Mouse (Mus musculus) hindlimb bud, embryonic 11.5 days (tissue): Measurements from ENCODE around the gene Dpm1.

Experiments
- DNase-seq: peaks from one replicate; pipeline ENCODE4 v3.0.0-alpha.2; 2012; ENCODE audit warnings: low read depth, low spot score; ENCODE audit errors: extremely low spot score

Gene Dpm1

GRCm38 (mm10) chr2:168229116-168230025, 1.0 kb downstream of the Dpm1 start:
- DNase-seq = no peak

GRCm38 (mm10) chr2:168223326-168223725, 7.1 kb downstream of the Dpm1 start:
- no peak for DNase-seq

- DNase-seq = no peak
These were observed 16.5 kb downstream of the Dpm1 start for GRCm38 (mm10) chr2:168213788-168214397.

DNA sequence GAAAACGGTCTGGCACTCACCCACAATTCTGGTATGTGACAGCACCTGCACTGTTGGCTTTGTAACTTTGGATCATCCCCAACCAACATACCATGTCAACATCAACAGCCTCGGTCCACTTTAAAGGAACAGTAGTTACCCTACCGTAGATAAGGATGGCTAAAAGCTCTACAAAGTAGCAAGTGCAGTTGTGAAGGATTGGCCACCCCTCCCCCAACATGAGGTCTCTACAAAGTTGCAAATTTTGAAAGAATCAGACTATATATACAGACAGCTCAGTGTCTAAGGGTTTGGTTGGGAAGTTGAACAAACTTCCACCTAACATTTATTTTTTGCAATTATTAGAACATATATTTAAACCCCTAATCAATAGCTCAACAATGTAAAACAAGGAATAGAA, 22.5 kb downstream of the Dpm1 start:
- DNase-seq = no peak

DNA sequence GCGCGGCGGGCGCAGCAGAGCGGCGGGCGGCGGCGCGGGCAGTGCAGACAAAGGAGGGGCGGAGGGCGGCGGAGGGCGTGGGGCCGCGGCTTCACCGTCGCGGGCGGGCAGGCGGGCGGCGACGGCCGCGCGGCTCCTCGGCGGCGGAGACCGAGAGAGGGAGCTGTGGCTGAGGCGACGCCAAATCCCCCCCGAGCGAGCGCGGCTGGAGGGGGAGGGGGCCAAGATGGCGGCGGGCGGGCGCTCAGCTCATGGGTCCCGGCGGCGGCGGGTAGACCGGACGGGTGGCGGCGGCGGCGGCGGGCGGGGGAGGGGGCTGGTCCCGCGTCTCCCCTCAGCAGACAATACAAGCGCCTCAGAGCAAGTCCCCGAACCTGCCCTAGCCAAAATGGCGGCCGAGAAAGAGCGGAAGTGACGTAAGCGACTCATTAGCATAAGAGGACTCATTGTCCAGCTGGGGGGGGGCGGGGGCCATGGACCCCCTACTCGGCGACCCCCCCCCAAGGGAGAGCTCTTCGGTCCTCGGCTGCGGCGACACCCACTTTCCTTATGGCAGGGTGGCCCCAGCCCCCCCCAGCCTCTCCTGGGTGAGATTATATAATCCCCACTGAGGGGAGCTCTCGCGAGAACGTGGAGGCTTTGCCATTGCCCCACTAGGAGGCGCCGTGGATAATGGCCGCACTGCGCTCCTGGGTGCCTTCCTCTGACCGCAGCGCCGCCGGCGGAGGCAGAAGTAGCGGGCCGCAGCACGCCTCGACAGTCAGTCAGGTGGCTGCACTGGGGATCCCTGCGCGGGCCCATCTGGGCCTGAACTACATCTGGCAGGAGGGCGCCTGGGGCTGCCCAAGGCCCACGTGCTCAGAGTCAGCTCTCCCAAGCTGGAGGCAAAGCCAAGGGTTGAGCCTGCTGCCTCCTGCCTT, 23.4 kb downstream of the Dpm1 start, which contains the start of gene Adnp:
Gene Adnp (minus strand): TSS at position 388 of the 920 bp plus-strand sequence.
- DNase-seq = peak; percentile 89

DNA sequence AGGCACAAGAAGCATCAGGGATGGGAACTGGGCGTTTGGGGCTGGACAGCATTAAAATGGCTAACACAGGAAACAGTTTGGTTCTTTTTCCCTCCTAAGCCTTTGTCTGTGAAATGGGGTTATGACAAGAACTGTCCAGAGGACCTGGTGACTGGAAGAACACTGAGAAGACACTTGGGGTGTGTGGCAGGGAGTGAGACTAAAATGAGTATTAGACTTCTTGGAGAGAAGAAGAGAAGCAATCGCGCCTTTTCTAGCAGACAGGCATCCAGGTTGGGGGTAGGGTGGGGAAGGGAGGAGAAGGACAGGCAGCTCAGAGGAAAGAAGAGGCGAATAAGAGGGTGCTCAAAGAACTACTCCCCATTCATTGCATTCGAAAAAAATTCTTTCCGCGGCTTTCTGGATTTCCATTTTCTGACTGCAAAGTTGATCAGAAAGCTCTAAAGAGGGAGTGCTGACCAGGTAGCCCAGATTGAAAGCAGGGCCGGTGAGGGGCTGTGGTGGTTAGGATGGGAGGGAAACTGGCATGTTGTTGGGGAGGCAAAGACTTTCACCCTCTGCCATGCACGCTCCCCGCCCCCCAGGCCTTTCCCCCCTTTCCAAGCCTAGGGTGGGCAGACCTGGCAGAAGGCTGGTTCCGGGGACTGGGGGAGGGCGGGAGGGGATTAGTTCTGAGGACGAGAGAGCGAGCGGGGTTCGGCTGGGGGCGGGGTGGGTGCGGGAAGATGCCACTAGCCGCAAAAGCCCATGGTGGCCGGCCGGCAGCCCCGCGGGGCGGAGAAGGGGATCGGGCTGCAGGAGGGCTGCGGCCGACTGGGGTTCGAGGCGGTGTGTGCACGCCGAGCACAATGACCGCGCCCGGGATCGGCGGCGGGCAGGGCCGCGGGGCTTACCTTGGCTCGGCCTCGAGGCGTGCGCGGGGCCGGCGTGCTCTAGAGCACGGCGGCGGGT, 24.4 kb downstream of the Dpm1 start:
- DNase-seq = no peak

- DNase-seq = peak; percentile 83
These were observed 25.1 kb downstream of the Dpm1 start for GRCm38 (mm10) chr2:168205265-168205664.

GRCm38 (mm10) chr2:168204476-168204999, 25.9 kb downstream of the Dpm1 start:
- no peak for DNase-seq

GRCm38 (mm10) chr2:168200014-168200691, 30.2 kb downstream of the Dpm1 start:
- DNase-seq = no peak

- no peak for DNase-seq
These were observed 30.9 kb downstream of the Dpm1 start for GRCm38 (mm10) chr2:168199476-168199875.

GRCm38 (mm10) chr2:168198421-168198820, 32.0 kb downstream of the Dpm1 start:
- no peak for DNase-seq

DNA sequence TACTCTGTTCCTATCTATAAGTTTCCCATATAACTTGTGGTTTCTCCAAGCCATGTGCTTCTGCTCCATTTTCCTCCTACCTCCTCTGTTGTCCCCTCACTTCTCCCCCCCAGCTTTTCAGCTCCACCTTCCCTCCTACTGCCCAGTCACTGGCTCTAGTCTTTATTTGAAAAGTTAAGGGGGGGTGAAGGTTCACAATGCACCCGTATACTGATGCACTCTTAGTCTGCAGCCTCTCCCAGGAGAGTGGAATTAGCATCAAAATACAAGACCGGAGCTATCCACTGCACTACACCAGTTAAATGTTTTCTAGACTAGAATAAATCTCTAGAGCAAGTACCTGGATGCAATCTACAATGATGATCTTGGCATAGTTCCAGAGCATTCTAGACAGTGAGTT, 34.7 kb downstream of the Dpm1 start:
- no peak for DNase-seq

GRCm38 (mm10) chr2:168193685-168194084, 36.7 kb downstream of the Dpm1 start:
- no peak for DNase-seq

DNA sequence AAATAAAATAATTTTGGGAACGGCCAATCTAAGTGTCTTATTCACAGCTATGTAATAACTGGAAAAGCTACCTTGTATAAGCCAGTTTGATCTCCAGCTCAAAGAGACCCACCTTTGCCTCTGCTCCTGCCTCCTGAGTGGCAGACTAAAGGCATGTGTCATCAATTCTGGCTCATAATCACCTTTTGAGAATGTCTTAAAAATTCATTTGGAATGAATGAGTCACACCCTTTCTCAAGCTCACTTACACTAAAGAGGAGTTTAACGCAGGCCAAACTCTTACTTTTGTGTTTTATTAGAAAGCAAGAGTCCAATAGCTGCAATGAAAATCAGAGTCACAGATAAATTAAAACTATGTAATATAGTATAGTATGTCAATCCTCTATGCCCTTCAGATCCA, 38.5 kb downstream of the Dpm1 start:
- DNase-seq = no peak

- DNase-seq = no peak
These were observed 54.4 kb downstream of the Dpm1 start for GRCm38 (mm10) chr2:168175946-168176345.

DNA sequence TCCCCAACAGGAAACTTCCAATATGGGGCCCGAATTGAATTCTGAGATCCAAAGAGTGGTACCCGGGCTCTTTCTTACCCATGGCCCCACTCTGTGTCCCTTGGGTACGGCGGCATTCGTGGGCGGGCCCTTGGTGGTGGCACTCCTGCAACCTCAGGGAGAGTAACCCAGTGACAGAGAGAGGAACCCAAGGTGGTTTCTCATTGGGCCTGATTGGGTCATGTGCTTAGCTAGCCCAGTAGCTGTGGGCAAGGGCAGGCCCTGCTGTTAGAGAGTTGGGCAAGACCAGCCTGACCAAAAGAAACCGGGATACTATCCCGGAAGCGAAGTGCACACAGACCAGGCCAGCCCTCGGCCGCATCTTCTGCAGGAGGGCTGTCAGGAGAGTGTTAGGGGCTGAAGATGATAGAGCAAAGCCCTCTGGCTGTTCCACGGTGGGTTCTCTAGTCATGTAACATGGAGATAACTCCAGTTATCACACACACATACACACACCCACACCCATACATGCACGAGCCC, 60.2 kb downstream of the Dpm1 start:
- DNase-seq = no peak

DNA sequence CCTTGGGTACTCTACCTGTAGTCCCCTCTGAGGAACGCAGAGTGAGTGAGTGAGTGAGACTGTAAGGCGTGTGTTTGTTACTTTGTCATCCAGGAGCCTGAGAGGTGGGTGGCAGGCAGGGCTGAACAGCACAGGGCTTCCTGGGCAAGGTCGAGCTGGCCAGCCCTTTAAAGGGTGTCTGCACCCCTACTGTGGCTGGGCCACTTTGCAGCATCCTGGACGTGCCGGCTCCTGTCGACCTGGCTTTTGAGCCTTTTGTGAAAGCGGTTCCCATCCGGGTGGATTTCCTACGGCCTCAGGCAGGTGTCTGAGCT, 60.6 kb downstream of the Dpm1 start:
- no peak for DNase-seq

GRCm38 (mm10) chr2:168168892-168169799, 61.2 kb downstream of the Dpm1 start:
- peak; percentile 89 for DNase-seq
